Mouse (Mus musculus): ENCODE results near the gene Gm17079.
"Not testable (repeated sequence)": the region's sequence is repeated elsewhere in the genome, so short reads cannot be mapped to it uniquely, and the experiment has no call there.

The Gm17079 gene

GRCm38 (mm10) chr14:51695368-51695767 is at the start of gene Gm17079:
TSS of gene Gm17079 (minus strand) at chr14:51695468.
- DNase-seq, result not testable (repeated sequence)

DNA sequence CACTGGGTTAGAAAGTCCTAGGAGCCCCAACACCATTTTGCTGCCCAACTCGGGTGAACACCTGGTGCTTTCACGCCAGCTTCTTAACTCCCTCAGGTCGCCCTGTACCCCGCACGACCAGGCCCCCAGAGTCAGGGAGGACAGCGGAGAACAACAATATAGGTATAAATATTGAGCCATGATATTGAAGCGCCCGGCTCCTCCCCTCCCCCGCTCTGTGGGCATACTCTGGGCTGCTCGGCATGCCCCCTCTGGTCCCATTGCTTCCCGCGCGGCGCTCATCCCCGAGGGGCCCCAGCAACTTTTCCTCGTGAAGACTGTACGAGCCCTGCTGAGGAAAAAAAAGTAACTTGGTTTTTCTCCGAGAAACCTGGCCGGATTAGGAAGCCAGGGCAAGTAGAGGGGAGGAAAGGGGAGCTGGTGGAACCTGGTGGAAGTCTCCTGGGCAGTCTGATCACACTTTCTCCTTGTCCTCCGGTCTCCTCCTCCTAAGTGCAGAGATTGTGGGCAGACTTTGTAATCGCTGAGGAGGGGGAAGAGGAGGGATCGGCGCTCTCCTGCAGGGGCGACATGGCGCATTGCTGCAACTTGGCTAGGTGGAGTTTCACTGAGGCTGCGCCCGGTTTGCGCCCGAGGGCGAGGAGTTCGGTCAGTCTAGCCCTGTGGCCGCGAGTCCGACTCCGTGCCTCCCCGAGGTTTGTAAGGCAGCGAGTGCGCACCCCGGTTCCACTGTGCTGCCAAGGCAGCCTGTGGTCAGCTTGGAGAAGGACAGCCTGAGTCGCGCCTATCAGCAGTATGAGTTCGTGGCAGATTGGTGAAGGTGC is 45.3 kb upstream of the Gm17079 start:
- peak; percentile 12 for DNase-seq

DNA sequence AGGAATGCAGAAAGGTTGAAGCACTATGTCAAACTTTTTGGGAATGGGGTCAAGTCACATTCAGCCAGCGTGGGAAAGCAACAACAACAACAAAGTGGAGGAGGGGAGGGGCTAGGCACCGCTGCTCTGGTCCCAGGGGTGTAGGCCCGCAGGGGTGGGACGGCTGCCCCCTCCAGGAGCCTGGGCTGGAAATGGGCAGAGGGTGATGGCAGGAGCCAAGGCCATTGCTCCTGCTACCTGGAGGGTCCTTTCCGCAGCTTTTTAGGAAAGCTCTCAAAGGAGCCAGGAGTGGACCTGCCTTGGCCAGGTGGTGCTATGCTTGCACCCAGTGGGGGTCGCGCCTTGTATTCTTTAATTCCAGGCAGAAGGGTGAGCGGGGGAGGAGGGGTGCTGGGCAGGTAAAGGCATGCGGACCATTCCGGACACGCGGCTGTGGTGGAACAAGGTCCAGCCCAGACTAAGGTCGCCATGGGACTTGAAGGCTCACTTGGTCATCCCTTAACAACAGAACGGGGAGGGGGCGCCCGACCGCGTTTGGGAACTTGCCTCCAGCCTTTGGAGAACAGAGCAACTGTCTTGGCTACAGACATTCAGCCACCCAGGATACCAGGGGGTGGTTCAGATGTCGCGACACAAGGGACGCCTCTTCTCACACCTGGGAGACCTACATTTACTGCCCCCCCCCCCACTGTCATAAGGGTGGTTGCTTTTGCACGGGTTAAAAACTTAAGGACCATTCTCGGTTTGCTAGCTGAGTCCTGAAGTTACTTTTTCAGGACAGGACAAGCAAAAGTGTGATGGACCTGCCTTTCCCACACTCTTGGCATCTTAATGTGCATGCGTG is 44.1 kb upstream of the Gm17079 start:
- DNase-seq, result no peak

DNA sequence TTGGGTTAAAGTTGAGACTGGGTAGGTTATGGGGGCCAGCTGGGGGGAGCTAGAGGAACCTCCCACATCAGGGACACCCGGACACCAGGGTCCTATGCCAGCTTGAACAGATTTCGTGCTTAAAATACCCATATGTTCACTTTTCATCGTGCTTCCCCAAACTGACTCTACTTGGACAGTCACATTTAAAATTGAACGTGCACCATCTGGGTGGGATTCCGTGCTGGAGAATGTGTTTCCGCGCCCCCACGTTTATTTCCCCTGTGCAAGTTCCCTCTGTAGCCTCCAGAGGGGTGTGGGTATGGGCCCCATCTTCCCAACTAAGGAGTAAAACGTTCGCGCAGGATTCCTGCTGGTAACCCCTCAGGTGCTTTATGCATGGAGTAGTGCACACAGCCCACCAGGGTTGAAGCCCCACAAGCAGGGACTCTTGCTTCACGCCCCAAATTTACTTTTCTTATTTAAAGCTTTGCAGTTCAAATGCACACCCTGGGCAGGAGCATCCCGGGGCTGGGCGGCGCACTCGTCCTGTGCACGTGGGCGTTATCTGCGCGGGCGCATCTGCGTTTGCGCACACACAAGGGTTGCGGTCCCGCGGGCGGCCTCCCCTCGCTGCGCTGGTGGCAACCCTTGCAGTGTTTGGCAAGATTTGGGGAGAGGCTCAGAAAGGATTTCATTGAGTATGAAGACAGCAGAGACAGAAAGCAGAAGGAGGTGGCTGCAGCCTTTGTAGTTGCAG is 43.3 kb upstream of the Gm17079 start:
- no peak for DNase-seq

DNA sequence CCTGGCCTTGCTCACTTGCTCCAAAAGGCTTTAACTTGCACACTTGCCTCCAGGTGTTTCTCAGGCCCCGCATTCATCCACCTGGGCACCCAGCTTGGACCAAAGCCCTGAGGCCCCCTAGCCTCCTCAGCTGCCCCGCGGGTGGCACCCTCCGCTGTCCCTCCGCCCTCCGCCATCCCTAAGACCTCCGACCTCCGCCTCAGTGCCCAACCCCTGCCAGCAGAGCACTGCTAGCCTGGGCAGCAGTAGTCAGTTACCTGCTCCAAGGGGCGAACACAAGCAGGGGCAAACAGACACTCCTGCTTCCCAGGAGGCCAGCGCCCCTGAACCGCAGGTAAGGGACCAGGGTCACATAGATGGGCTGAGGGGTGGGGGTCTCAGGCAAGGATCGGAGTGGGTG is 42.7 kb upstream of the Gm17079 start:
- DNase-seq, result no peak

DNA sequence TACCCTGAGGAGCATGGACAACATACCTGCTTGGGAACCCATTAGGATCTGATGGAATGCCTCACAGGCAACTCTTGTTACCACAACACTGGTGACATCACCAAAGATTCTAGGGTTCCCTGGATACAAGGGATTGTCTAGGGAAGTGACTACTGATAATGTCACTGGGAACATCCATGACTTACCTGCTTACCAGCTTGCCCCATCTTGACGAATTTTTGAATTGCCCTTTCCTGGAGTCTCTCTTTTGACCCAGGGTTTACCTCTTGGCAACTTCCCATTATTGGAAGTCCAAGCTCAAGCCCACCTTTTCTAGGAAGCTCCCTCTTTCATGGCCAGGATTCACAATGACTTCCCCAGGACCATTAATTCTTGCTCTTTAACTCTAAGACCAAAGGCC is 21.8 kb upstream of the Gm17079 start, which contains the start of gene Gm5800:
Gm5800 (minus strand) TSS at position 101 of the 400 bp plus-strand sequence.
- DNase-seq, result no peak

DNA sequence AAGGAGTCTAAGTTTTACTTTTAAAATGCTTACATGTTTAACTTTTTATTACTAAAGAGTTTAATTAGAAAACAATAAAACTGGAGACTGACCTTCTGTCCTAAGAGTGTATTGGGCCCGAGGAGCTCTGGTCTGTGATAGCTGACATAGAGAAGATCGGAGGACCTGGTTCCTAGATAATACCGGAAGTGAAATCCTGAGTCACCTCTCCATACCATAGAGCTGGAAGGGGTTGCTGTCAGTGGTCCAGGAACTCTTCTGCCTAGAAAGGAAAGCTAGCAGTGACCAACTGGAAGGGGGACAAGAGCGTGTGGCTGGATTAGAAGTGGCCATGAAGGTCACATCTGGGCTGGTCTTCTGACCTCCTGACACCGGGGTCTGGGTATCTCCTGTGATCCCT is 18.0 kb downstream of the Gm17079 start:
- DNase-seq, result no peak
